Mouse (Mus musculus): Measurements from ENCODE around the gene Tox2.

Gene Tox2

GRCm38 (mm10) chr2:163205262-163205647, 2.3 kb downstream of the Tox2 start:
- DNase-seq (ENCODE audit: low spot score in 2 of 2): no peak

DNA sequence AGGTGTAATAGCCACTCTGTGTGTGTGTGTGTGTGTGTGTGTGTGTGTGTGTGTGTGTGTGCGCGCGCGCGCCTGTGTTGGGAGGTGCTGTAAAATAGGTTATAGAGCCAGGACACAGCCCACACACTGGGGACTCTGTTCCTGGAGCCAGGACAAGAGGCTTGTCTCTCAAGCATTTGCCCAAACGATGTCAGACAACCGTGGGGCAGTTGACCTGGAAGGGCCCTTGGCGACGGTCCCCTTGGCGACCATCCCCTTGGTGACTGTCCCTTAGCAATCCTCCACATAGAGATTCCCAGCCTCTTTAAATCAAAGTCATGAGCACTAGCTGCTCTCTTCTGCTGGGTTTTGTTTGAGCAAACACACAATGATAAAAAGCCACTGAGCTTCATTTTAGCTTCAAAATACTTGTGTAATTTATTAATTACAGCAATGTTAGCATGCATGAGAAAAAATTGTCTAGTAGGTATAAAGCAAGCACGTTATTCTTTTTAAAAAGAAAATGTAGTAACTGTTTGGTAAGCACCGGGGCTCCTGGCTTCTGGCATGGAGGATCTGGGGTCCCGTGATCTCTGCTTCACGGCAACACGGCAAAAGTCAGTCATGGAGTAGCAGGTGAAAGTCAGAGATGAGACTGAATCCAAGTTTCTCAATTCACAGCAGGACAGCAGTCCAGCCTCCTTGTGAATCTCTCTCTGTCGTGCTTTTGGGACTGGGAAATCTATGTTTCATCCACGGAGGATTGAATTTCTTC, 3.0 kb downstream of the Tox2 start:
- no peak for DNase-seq (ENCODE audit: low spot score in 2 of 2)

GRCm38 (mm10) chr2:163207315-163207714, 4.4 kb downstream of the Tox2 start:
- DNase-seq (ENCODE audit: low spot score in 2 of 2): no peak

- no peak for DNase-seq (ENCODE audit: low spot score in 2 of 2)
These were observed 6.2 kb downstream of the Tox2 start for GRCm38 (mm10) chr2:163209139-163209538.

GRCm38 (mm10) chr2:163213085-163213484, 10.2 kb downstream of the Tox2 start:
- no peak for DNase-seq (ENCODE audit: low spot score in 2 of 2)

DNA sequence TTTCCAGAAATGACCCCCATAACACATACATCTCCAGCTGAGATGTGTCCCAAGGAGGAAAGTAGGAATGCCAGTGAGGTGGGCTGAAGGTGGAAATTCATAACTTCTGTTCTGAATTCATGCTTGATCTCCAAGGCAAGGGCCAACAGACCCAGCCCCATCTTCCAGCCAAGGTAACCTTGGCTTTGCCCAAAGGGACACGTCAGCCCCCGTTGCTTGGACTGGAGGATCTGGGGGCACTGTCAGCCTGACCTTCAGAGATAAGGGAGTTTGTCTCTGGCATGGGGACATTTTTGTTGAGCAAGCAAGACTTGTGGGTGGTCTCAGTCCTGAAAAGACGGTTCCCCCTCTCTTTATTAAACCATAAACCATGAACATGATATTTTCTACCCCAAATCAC, 15.2 kb downstream of the Tox2 start:
- no peak for DNase-seq (ENCODE audit: low spot score in 2 of 2)

DNA sequence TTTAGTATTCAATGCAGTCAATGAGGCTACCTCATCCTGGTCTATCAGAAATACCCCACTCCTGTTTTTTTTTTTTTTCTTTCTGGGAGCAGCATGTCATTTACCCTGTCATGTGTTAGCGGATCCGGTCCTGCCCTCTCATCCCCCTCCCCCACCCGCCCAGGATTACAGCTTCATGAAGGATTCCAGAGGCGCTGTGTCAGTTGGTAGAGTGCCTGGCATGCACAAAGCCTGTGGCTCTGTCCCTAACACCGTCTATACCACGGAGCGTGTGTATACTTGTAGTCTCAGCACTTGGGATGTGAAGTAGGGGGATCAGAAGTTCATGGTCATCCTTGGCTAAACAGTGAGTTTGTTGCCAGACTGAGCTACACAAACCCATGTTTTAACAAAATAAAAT, 15.6 kb downstream of the Tox2 start:
- no peak for DNase-seq (ENCODE audit: low spot score in 2 of 2)

GRCm38 (mm10) chr2:163219447-163219846, 16.5 kb downstream of the Tox2 start:
- no peak for DNase-seq (ENCODE audit: low spot score in 2 of 2)

DNA sequence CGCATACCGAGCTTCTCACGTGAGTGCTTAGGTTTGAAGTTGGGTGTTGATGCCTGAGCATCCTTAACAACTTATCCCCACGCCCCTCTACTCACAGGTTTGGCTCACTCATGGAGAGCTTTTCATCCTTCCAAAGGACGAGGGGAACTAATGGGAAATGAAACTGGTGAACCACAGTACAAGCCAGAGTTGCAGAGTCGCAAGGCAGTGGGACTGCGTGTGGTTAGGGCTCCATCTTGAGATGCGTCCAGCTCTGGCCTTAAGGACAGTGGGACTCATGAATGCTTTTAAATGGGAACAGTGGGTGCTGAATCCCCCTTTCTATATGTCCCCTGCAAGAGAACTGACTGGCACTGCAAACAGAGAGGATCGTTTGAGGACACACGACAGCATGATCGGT, 17.8 kb downstream of the Tox2 start:
- DNase-seq (ENCODE audit: low spot score in 2 of 2): no peak

DNA sequence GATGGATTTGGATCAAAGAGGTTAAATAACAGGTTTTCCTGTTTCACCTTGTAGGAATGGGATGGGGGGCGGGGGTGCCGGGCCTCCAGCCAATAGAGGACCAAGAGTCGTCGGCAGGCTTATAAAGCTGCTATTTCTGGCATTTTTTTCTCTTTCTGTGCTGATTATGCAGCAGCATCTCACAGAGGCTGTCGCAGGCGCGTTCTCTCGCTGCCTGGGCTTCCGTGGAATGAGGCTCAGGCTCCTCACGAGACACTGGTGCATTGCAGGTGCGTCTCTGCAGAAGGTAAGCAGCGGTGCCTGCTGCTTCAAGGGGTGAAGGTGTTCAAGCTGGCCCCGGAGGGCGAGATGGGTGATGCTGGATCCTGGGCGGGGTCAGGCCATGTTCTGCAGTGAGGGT, 22.4 kb downstream of the Tox2 start:
- no peak for DNase-seq (ENCODE audit: low spot score in 2 of 2)

GRCm38 (mm10) chr2:163229050-163229449, 26.1 kb downstream of the Tox2 start:
- peak in 1 of 2 experiments; percentile 55 for DNase-seq (ENCODE audit: low spot score in 2 of 2)

DNA sequence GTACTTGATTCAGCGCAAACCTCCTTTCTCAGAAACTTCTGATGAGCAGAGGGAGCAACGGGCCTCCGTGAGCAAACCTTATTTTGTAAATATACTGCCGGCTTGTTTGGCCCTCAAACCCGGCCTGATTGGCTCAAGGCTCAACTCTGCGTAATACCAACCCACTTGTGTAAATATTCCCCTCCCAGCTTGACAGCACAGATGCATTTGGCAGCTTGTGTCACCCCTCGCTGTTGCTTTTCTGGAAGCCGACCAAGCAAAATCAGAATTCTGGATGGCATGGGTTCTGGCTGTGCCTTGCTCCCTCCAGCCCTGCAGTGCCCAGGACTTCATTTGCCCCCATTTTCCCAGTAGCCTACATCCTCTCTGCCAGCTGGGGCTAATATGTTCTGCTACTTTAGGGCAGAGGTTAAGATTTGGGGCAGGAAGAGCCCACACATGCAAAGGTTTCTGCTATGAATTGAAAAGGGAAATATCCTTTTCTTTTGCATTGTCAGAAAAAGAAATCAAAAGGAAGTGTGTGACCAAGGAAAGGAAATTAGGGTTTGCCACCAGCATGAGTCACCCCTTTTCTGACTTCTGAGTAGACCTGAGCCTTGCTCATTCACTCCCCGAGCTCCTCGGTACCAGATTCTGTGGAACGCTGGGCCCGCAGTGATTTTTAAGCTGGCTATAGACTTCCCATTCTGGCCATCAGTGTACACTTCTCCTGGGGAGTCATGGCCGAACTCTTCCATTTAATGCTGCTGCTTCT, 29.0 kb downstream of the Tox2 start:
- DNase-seq (ENCODE audit: low spot score in 2 of 2): no peak

DNA sequence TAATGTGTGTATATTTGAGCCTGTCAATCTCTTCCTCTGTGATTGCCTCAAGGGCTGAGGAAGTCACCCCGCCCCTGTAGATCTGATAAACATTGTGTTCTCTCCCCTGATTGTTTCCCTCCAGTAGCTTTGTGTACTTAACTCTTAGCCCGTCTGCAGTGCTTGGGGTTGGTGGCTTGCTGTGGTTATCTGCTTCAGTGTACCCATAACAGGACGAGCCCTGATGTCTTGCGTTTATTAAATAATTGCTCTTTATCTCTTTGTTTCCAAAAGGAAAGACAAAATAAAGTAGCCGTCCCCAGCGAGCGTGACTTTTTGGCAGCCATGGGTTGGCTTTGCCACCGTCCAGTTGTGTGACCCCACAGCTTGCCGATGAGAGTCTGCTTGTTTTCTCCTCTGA, 30.7 kb downstream of the Tox2 start:
- DNase-seq (ENCODE audit: low spot score in 2 of 2): no peak

GRCm38 (mm10) chr2:163236057-163236456, 33.1 kb downstream of the Tox2 start:
- no peak for DNase-seq (ENCODE audit: low spot score in 2 of 2)

- no peak for DNase-seq (ENCODE audit: low spot score in 2 of 2)
These were observed 35.1 kb downstream of the Tox2 start for GRCm38 (mm10) chr2:163237999-163238529.

DNA sequence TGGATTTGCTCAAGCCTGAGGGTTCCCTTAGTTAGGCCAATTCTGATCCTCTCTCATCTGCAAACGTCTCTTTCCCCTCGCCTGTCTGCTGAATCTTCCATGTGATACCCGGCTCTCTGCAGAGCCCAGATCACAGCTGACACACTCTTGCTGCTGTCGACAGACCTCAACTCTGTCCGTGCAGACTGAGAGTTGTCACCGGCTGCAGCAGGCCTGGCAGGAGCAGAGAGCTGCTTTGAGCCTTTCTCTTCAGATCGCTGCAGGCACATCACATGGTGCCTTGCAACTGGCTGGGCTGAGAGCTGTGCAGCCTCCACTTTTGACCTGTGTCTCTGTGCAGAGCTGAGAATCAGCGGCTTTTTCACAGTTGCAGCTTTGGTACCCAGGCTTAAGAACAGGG, 37.0 kb downstream of the Tox2 start:
- DNase-seq (ENCODE audit: low spot score in 2 of 2): no peak

GRCm38 (mm10) chr2:163241867-163242266, 38.9 kb downstream of the Tox2 start:
- DNase-seq (ENCODE audit: low spot score in 2 of 2): no peak

- no peak for DNase-seq (ENCODE audit: low spot score in 2 of 2)
These were observed 41.3 kb downstream of the Tox2 start for GRCm38 (mm10) chr2:163243917-163244852.

GRCm38 (mm10) chr2:163248912-163249311, 46.0 kb downstream of the Tox2 start:
- no peak for DNase-seq (ENCODE audit: low spot score in 2 of 2)

GRCm38 (mm10) chr2:163252645-163253044, 49.7 kb downstream of the Tox2 start:
- DNase-seq (ENCODE audit: low spot score in 2 of 2): no peak

DNA sequence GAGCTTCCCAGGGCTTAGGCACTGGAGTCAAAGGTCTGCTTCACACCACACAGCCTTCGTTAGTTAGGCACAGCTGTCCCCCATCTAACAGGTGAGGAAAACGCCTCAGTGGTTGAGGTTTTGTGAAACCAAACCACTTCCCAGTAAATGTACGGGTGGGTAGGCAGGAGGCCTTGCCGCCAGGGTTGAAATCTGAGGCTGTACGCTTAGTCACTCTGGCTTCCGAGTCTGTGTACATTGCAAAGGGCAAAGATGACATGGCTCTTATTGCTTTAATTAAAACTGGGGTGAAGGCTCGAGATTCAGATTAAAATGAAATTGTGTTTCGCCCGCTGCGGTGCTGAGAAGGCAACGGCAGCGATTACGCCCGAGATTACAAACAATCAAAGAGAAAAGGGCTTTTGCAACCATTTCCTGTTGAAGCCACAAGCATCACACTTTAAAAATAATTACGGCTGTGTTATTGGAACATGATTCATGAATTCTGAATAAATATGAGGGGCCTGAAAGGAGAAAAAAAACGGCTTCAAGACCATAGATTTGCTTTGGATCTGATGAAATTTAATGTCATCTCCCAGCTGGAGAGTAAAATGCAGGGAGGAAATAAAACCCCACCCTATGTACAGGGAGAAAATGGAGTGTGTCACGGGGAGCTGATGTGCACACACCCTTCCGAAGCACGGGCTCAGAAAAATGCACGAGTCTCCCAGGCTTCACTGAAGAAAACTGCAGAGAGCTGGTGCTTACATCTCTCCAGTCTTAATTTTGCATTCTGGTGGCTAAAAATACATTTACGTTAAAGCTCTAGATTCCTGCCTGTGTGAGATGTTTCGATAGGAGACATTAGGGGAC, 50.5 kb downstream of the Tox2 start:
- DNase-seq (ENCODE audit: low spot score in 2 of 2): no peak
